Mouse (Mus musculus) lung, postnatal 36 days (tissue): ENCODE results near the gene Tdpoz3.
"Not testable (repeated sequence)": the region's sequence is repeated elsewhere in the genome, so short reads cannot be mapped to it uniquely, and the experiment has no call there.

Experiments used
- DNase-seq: peaks from one replicate; pipeline ENCODE4 v3.0.0; 2022; ENCODE audit warnings: mixed read lengths

Tdpoz3 gene

GRCm38 (mm10) chr3:93825720-93826119, at the start of gene Tdpoz3:
Tdpoz3 (plus strand) TSS chr3:93826020.
- DNase-seq = not testable (repeated sequence)

- DNase-seq = not testable (repeated sequence)
Measured at GRCm38 (mm10) chr3:93796098-93796497, 29.7 kb upstream of the Tdpoz3 start, which contains the start of gene Tdpoz4. Tdpoz4 (plus strand) TSS chr3:93796398.

- not testable (repeated sequence) for DNase-seq
Measured at GRCm38 (mm10) chr3:93813341-93813740, 12.5 kb upstream of the Tdpoz3 start.

- DNase-seq = not testable (repeated sequence)
Measured at GRCm38 (mm10) chr3:93858957-93859356, 33.1 kb downstream of the Tdpoz3 start.

GRCm38 (mm10) chr3:93870635-93871034, 44.8 kb downstream of the Tdpoz3 start:
- not testable (repeated sequence) for DNase-seq
